Mouse (Mus musculus) stomach, postnatal 0 days (tissue): ENCODE measurements around the gene Erbb4. TPM values are rescaled to one million over a fixed set of nuclear protein-coding genes. Genes with fewer than 3 reads are reported as not detected.

Experiments
- ATAC-seq: fragments of 200-750 bp; cut with Nextera tagmentation; 2 replicates; pipeline ENCODE4 v1.8.0; 2017; ENCODE audit not compliant: low FRiP score, low TSS enrichment
- DNase-seq: peaks from one replicate; pipeline ENCODE4 v3.0.0-alpha.2; 2016; ENCODE audit warnings: low spot score
- H3K27ac ChIP-seq: fragments of 300-500 bp; sonication (generic); replicated peaks from 2 replicates; pipeline ENCODE4 v1.5.1; 2014; ENCODE audit warnings: mild to moderate bottlenecking, control low read depth
- H3K27me3 ChIP-seq: fragments of 300-500 bp; sonication (generic); 2 replicates; pipeline ENCODE4 v1.6.1; 2014; ENCODE audit warnings: low read length; ENCODE audit not compliant: control insufficient read depth, insufficient read depth
- H3K36me3 ChIP-seq: fragments of 300-500 bp; sonication (generic); 2 replicates; pipeline ENCODE4 v1.6.1; 2014; ENCODE audit warnings: low read length, mixed read lengths; ENCODE audit not compliant: control insufficient read depth, insufficient read depth
- H3K4me1 ChIP-seq: fragments of 300-500 bp; sonication (generic); replicated peaks from 2 replicates; pipeline ENCODE4 v1.6.1; 2014; ENCODE audit warnings: antibody characterized with exemption; ENCODE audit not compliant: control insufficient read depth, insufficient read depth
- H3K4me2 ChIP-seq: fragments of 300-500 bp; sonication (generic); replicated peaks from 2 replicates; pipeline ENCODE4 v1.6.1; 2014; ENCODE audit warnings: low read depth, mild to moderate bottlenecking, control low read depth, moderate library complexity
- H3K4me3 ChIP-seq: fragments of 300-500 bp; sonication (generic); 2 replicates; pipeline ENCODE4 v1.5.1; 2014; ENCODE audit warnings: low read depth, low read length, control low read depth
- H3K9ac ChIP-seq: fragments of 300-500 bp; sonication (generic); 2 replicates; pipeline ENCODE4 v1.6.1; 2014; ENCODE audit warnings: mild to moderate bottlenecking, low read length, control low read depth, mixed read lengths
- H3K9me3 ChIP-seq: fragments of 300-500 bp; sonication (generic); 2 replicates; pipeline ENCODE4 v1.6.1; 2016; ENCODE audit warnings: low read length; ENCODE audit not compliant: control insufficient read depth
- CTCF ChIP-seq: IDR thresholded peaks from 2 replicates; pipeline ENCODE4 v1.5.1; 2016; ENCODE audit warnings: antibody characterized with exemption, low read depth, mild to moderate bottlenecking, moderate library complexity
- EP300 ChIP-seq: optimal IDR thresholded peaks from 2 replicates; pipeline ENCODE3; 2016; ENCODE audit warnings: antibody characterized with exemption
- WGBS: fragments of 180-500 bp; shearing (Covaris S2); extraction: QIAGEN DNeasy Blood & Tissue Kit; methylation state at CpG from one replicate; pipeline ENCODE4 v1.1.7; 2014; 5-methylcytosine and 5-hydroxymethylcytosine counted together
- polyA plus RNA-seq: library from polyadenylated mRNA; unstranded; fragments of >200 nt; fragmentation: Nextera tagmentation; extraction: Ambion mirVana; gene quantifications from 2 replicates; pipeline ENCODE4 v1.2.1, GENCODE M21; 2015

The Erbb4 gene
- polyA plus RNA-seq, 1 experiment from 2014 or later, result not detected

- H3K9me3 ChIP-seq, result no peaks in the 10 kb centered on the region
- no peak overlapping the region for H3K4me3 ChIP-seq
- DNase-seq, result no peak
- no peaks in the 10 kb centered on the region for H3K36me3 ChIP-seq
- H3K27ac ChIP-seq, result no peak overlapping the region
- no peak overlapping the region for H3K9ac ChIP-seq
- H3K4me1 ChIP-seq, result no peaks in the 10 kb centered on the region
- WGBS, result 54% methylated on average over 4 of the region's 4 CpGs
- H3K27me3 ChIP-seq, result no peaks in the 10 kb centered on the region
- ATAC-seq, result no peak
- H3K4me2 ChIP-seq, result no peak overlapping the region
- TF ChIP-seq CTCF (no peak), EP300 (no peak)
Measured at GRCm38 (mm10) chr1:68573851-68574540, 533.9 kb downstream of the Erbb4 start.

DNA sequence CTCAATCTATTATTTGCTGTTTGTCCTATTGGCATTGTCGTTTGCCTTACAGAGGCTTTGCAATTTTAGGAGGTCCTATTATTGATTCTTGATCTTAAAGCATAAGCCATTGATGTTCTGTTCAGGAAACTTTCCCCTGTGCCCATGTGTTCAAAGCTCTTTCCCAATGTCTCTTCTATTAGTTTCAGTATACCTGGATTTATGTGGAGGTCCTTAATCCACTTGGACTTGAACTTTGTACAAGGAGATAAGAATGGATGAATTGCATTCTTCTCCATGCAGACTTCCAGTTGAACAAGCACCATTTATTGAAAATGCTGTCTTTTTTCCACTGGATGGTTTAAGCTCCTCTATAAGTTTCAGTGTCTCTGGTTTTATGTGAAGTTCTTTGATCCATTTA lies 536.9 kb downstream of the Erbb4 start:
- Histone ChIP-seq H3K9ac (no peak overlapping the region), H3K4me3 (no peak overlapping the region), H3K4me2 (no peak overlapping the region), H3K36me3 (no peaks in the 10 kb centered on the region), H3K27me3 (no peaks in the 10 kb centered on the region), H3K27ac (no peak overlapping the region), H3K9me3 (no peaks in the 10 kb centered on the region), H3K4me1 (no peaks in the 10 kb centered on the region)
- DNase-seq, result no peak
- WGBS, result 86% methylated on average over 1 of the region's 1 CpGs
- TF ChIP-seq EP300, result no peak
- no peak for TF ChIP-seq CTCF
- no peak for ATAC-seq

- DNase-seq, result no peak
- WGBS, result 58% methylated on average over 4 of the region's 4 CpGs
- H3K4me1 ChIP-seq, result no peaks in the 10 kb centered on the region
- TF ChIP-seq EP300 (no peak), CTCF (no peak)
- H3K9ac ChIP-seq, result no peak overlapping the region
- H3K9me3 ChIP-seq, result no peaks in the 10 kb centered on the region
- no peaks in the 10 kb centered on the region for H3K27me3 ChIP-seq
- no peak overlapping the region for H3K4me3 ChIP-seq
- no peaks in the 10 kb centered on the region for H3K36me3 ChIP-seq
- no peak overlapping the region for H3K4me2 ChIP-seq
- ATAC-seq, result no peak
- no peak overlapping the region for H3K27ac ChIP-seq
Measured at GRCm38 (mm10) chr1:68542942-68543341, 564.9 kb downstream of the Erbb4 start.

DNA sequence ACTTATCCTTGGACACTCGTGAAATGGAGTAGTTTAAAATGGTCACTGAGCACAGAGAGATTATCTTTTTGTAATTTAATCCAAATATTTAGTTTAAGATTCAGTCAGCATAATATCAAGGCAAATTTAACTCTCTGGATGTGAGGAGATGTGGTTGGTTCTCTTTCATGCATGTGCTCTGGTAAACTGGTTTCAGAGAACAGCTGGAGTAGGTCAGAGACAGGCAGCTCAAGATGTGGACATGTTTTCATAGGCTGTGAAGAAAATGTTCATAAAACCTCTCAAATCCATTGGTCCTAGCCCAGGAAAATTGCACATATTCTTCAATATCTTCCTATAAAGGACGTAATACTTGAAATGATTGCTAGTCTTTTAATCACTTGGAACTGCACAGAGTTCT lies 590.0 kb downstream of the Erbb4 start:
- no peaks in the 10 kb centered on the region for H3K9me3 ChIP-seq
- DNase-seq (no peak), ATAC-seq (no peak)
- no peaks in the 10 kb centered on the region for H3K4me1 ChIP-seq
- no peak overlapping the region for H3K4me3 ChIP-seq
- WGBS, result 31% methylated on average over 2 of the region's 2 CpGs
- TF ChIP-seq EP300 (no peak), CTCF (no peak)
- no peak overlapping the region for H3K4me2 ChIP-seq
- no peak overlapping the region for H3K27ac ChIP-seq
- no peaks in the 10 kb centered on the region for H3K27me3 ChIP-seq
- no peak overlapping the region for H3K9ac ChIP-seq
- H3K36me3 ChIP-seq, result no peaks in the 10 kb centered on the region

GRCm38 (mm10) chr1:68503873-68504272 lies 604.0 kb downstream of the Erbb4 start:
- Histone ChIP-seq H3K9ac (no peak overlapping the region), H3K36me3 (no peaks in the 10 kb centered on the region), H3K4me2 (no peak overlapping the region), H3K27me3 (no peaks in the 10 kb centered on the region), H3K9me3 (no peaks in the 10 kb centered on the region), H3K4me1 (no peaks in the 10 kb centered on the region), H3K27ac (no peak overlapping the region), H3K4me3 (no peak overlapping the region)
- ATAC-seq, result no peak
- no peak for TF ChIP-seq EP300
- no peak for DNase-seq
- 60% methylated on average over 1 of the region's 1 CpGs for WGBS

GRCm38 (mm10) chr1:68501561-68501960 lies 606.3 kb downstream of the Erbb4 start:
- 49% methylated on average over 4 of the region's 4 CpGs for WGBS
- no peaks in the 10 kb centered on the region for H3K27me3 ChIP-seq
- no peak overlapping the region for H3K27ac ChIP-seq
- H3K4me2 ChIP-seq, result no peak overlapping the region
- H3K4me1 ChIP-seq, result no peaks in the 10 kb centered on the region
- H3K9ac ChIP-seq, result no peak overlapping the region
- ATAC-seq (no peak), DNase-seq (no peak)
- no peaks in the 10 kb centered on the region for H3K9me3 ChIP-seq
- no peak overlapping the region for H3K4me3 ChIP-seq
- H3K36me3 ChIP-seq, result no peaks in the 10 kb centered on the region
- no peak for TF ChIP-seq EP300
- TF ChIP-seq CTCF, result no peak
